Mouse (Mus musculus) embryonic facial prominence, embryonic 14.5 days (tissue): ENCODE measurements around the gene Srebf1. TPM values are rescaled to one million over a fixed set of nuclear protein-coding genes. Genes with fewer than 3 reads are reported as not detected.

ENCODE experiments used
- ATAC-seq: fragments of 200-750 bp; cut with Nextera tagmentation; 2 replicates; pipeline ENCODE4 v1.8.0; 2017; ENCODE audit warnings: low read depth, moderate number of reproducible peaks, moderate TSS enrichment
- DNase-seq: peaks from one replicate; pipeline ENCODE4 v3.0.0-alpha.2; 2015; ENCODE audit warnings: low spot score
- H3K27ac ChIP-seq: fragments of 300-500 bp; sonication (generic); replicated peaks from 2 replicates; pipeline ENCODE4 v1.5.1; 2014; ENCODE audit warnings: low read depth, mild to moderate bottlenecking, low read length, moderate library complexity
- H3K27me3 ChIP-seq: fragments of 300-500 bp; sonication (generic); replicated peaks from 2 replicates; pipeline ENCODE4 v1.6.1; 2014; ENCODE audit warnings: low read length; ENCODE audit not compliant: control insufficient read depth, insufficient read depth
- H3K36me3 ChIP-seq: fragments of 300-500 bp; sonication (generic); 2 replicates; pipeline ENCODE4 v1.6.1; 2014; ENCODE audit warnings: low read length, mixed read lengths; ENCODE audit not compliant: control insufficient read depth, insufficient read depth
- H3K4me1 ChIP-seq: fragments of 300-500 bp; sonication (generic); 2 replicates; pipeline ENCODE4 v1.6.1; 2014; ENCODE audit warnings: antibody characterized with exemption, low read length; ENCODE audit not compliant: control insufficient read depth, insufficient read depth
- H3K4me2 ChIP-seq: fragments of 300-500 bp; sonication (generic); 2 replicates; pipeline ENCODE4 v1.6.1; 2014; ENCODE audit warnings: low read depth, mild to moderate bottlenecking, low read length, moderate library complexity, mixed read lengths
- H3K4me3 ChIP-seq: fragments of 300-500 bp; sonication (generic); 2 replicates; pipeline ENCODE4 v1.5.1; 2014; ENCODE audit warnings: low read depth, mild to moderate bottlenecking, low read length
- H3K9ac ChIP-seq: fragments of 300-500 bp; sonication (generic); 2 replicates; pipeline ENCODE4 v1.6.1; 2014; ENCODE audit warnings: low read depth, mild to moderate bottlenecking, low read length, moderate library complexity, mixed read lengths
- H3K9me3 ChIP-seq: fragments of 300-500 bp; sonication (generic); 2 replicates; pipeline ENCODE4 v1.6.1; 2016; ENCODE audit warnings: low read length; ENCODE audit not compliant: control insufficient read depth
- WGBS: fragments of 180-500 bp; shearing (Covaris S2); extraction: QIAGEN DNeasy Blood & Tissue Kit; methylation state at CpG from one replicate; pipeline ENCODE4 v1.1.7; 2014; 5-methylcytosine and 5-hydroxymethylcytosine counted together
- polyA plus RNA-seq: library from polyadenylated mRNA; unstranded; fragments of >200 nt; fragmentation: Nextera tagmentation; extraction: Ambion mirVana; gene quantifications from 2 replicates; pipeline ENCODE4 v1.2.1, GENCODE M21; 2014

The Srebf1 gene
- polyA plus RNA-seq, 1 experiment from 2014 or later: 58.3 TPM

DNA sequence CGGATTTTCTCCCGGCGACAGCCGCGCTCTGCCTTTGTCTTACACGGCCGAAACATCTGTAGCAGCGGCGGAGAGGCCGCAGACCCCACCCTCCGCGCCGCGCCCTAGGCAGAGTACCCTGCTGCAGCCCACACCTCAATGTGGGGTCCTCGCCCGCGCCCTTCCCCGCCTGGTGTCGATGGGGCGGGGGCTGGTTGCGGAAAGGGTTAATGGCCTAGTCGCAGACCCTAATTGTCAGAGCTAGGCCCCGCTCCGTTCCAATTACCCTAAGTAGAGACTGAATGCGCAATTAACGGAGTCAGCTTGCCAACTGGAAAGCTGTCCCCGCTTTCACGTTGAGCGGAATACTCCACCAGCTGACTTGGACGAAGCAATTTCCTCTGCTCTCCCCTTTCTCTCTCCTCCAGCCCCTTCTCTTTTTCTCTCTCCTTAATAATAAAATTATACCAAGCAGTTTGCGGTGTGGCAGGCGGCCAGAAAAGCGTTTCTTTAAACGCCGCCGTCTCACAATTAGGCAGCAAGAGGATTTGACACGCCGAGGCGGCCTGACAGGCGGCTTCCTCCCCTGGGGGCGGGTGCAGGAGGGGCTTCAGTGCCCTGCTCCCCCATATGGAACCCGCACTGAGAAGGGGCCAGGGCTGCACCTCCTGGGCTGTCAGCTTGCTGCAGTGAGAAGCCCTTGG lies 45.3 kb downstream of the Srebf1 start:
- Histone ChIP-seq H3K4me2 (peak overlapping the region; percentile 100), H3K9me3 (no peaks in the 10 kb centered on the region), H3K4me1 (peaks cover 65% of the 10 kb centered on the region), H3K4me3 (peak overlapping the region; percentile 64), H3K36me3 (peaks cover 6% of the 10 kb centered on the region; the same call in 1 of the 2 replicates), H3K27ac (peak overlapping the region; percentile 93), H3K9ac (peak overlapping the region; percentile 77), H3K27me3 (no peaks in the 10 kb centered on the region)
- peak; percentile 95 for DNase-seq
- WGBS: 1% methylated on average over 22 of the region's 42 CpGs
- peak; percentile 54 for ATAC-seq

DNA sequence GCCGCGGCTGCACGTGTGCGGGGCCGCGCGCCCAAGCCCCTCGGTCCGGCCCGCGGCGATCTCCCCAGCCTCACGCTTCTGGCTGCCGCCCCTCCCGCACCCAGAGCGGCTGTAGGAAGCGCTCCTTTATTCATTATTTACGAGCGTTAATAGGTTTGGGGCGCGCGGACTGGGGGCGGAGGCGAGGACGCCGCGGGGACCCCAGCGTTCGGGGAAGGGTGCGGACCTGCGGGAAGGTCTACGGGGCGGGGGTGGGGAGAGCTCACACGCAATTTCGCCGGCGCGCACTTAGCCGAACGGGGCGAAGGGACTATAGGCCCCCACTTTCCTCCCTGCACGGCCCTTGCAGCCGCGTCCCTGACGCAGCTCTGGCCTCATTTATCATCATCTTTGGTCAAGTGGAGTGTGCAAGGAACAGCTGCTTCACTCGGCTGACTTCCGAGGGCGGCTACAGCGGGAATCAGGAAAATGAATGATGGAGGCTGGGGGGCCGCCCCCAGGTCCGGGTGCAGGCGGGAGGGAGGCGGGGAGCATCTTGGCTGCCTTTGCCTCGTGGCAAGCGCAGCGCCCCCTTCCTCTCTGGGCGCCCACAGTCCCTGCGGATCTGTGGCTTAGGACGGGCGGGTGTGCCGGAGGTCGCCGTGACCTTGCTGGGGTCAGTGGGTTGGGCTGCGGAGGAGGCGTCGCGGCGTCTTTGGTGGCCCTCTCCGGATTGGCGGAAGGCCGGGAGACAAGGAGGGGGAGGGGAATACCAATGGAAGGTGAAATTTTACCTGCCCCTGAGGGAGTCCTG lies 46.0 kb downstream of the Srebf1 start:
- peak overlapping the region; percentile 93 for H3K27ac ChIP-seq
- H3K9me3 ChIP-seq: no peaks in the 10 kb centered on the region
- peak overlapping the region; percentile 64 for H3K4me3 ChIP-seq
- peaks cover 58% of the 10 kb centered on the region for H3K4me1 ChIP-seq
- DNase-seq (peak; percentile 71), ATAC-seq (peak; percentile 45; the same call in 1 of the 2 replicates)
- H3K4me2 ChIP-seq: peak overlapping the region; percentile 100
- 0% methylated on average over 36 of the region's 71 CpGs for WGBS
- peak overlapping the region; percentile 77 for H3K9ac ChIP-seq
- peaks cover 6% of the 10 kb centered on the region; the same call in 1 of the 2 replicates for H3K36me3 ChIP-seq
- no peaks in the 10 kb centered on the region for H3K27me3 ChIP-seq

DNA sequence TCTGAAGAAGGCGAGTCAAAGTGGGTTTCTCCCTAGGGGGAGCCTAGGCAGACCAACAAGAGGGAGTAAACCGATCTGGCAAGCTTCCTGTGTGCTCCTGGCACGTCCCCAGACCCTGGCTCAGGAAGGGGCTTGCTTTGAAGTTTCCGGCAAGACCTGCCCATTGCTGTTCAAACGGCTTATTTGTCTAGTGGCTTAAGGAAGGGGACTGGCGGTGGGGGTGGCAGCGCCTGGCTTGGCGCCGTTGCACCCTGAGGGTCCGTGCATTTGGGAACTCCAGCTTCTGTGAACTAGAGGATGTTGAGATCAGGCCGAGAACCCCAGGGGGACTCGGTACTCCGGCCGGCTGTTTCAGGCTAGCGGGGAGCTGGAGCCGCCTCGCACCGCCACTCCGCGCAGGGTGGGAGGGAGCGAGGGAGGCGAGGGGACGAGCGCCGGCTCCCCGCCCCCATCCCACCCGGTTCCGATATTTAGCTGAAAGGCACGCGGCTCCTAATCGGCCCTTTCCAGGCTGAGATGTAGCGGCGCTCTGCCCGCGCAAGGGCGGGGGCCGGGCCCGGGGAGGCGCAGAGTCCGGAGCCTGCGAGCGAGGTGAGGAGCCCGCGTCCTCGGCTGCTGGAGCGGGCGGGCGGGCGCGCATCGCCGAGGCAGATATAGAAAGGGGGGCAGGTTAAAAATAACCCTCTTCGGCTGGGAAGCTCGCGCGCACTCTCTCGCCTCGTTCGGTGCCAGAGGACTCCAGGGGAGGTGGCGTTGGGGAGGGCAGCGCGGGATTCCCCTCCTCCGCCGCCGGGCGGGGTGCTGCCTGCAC lies 46.8 kb downstream of the Srebf1 start:
- peak; percentile 48 for ATAC-seq
- peak overlapping the region; percentile 100 for H3K4me2 ChIP-seq
- H3K4me3 ChIP-seq: peak overlapping the region; percentile 64
- H3K27me3 ChIP-seq: no peaks in the 10 kb centered on the region
- peak; percentile 79 for DNase-seq
- H3K9ac ChIP-seq: peak overlapping the region; percentile 77
- peak overlapping the region; percentile 93 for H3K27ac ChIP-seq
- under 1% methylated on average over 28 of the region's 66 CpGs for WGBS
- H3K4me1 ChIP-seq: peaks cover 50% of the 10 kb centered on the region
- no peaks in the 10 kb centered on the region for H3K9me3 ChIP-seq
- peaks cover 6% of the 10 kb centered on the region; the same call in 1 of the 2 replicates for H3K36me3 ChIP-seq

DNA sequence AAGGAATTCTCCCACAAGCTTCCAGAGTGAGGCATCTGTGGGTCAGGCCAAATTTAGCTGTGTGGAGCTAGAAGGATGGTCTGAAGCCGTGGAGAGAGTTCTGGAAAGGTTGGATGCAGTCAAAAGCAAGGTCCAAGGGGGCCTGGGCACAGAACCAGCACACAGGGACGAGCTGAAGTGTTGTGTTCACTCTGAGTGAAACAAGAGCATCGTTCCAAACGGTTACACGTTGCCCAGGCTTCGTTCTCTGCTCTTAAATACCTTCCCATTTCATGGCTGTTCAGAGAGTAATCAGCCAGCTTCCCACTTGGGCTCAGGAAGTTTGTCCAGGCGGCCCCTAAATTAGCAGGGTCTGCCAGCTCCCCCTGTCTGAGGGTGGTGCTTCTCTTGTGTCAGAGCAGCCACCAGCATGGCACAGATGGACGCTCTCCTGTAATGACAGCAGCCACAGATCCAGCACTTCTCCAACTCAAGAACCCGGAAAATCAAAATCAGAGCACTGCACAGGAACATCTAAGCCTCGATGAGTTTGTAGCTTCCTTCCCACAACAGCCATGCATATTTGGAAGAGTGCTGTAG lies 48.7 kb downstream of the Srebf1 start:
- no peak overlapping the region for H3K9ac ChIP-seq
- H3K27ac ChIP-seq: no peak overlapping the region
- WGBS: 65% methylated on average over 10 of the region's 10 CpGs
- no peaks in the 10 kb centered on the region for H3K27me3 ChIP-seq
- no peaks in the 10 kb centered on the region for H3K36me3 ChIP-seq
- ATAC-seq (no peak), DNase-seq (no peak)
- H3K4me2 ChIP-seq: no peak overlapping the region
- peaks cover 35% of the 10 kb centered on the region for H3K4me1 ChIP-seq
- no peaks in the 10 kb centered on the region for H3K9me3 ChIP-seq
- no peak overlapping the region for H3K4me3 ChIP-seq

DNA sequence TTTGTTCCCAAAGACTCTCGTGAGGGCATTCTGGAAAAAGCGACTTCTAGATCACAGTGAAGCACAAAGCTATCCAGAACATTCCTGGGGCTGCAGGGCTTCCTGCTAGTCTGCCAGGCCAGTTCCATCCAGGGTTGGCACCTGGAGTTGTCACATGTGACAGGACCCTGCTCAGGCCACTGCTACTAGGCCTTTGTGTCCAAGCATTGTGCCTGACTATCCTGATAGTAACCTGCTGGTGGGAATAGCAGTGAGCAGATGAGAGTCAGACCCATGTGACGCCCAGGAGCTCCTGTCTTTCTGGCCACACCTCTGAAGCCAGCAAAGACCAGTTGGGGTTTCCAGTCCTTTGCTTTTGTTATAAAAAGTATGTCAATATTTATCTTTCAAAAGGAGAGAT lies 50.3 kb downstream of the Srebf1 start:
- WGBS: 82% methylated on average over 3 of the region's 3 CpGs
- no peak overlapping the region for H3K9ac ChIP-seq
- ATAC-seq (no peak), DNase-seq (no peak)
- H3K36me3 ChIP-seq: no peaks in the 10 kb centered on the region
- no peak overlapping the region for H3K4me2 ChIP-seq
- H3K27me3 ChIP-seq: no peaks in the 10 kb centered on the region
- no peak overlapping the region for H3K4me3 ChIP-seq
- H3K27ac ChIP-seq: no peak overlapping the region
- H3K4me1 ChIP-seq: peaks cover 30% of the 10 kb centered on the region
- H3K9me3 ChIP-seq: no peaks in the 10 kb centered on the region

DNA sequence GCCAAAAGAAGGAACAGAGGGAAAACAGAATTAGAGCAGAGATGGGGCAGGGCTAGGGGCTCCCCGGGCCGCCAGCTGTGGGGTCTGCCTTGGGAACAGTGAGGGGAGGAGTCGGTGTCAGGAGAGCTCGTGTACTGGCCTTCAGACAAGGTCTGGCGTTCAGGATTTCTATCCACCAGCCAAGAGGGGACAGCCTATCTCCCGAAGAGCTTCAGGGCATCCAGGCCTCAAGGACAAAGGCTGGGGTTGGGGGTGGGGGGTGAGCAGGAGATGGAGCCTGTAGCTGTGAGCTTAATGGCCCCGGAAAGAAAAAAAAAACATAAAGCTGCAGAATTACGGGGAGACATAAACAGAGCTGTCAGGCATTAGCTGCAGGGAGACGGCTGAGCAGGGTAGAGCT lies 53.6 kb downstream of the Srebf1 start:
- Histone ChIP-seq H3K27me3 (no peaks in the 10 kb centered on the region), H3K4me2 (no peak overlapping the region)
- no peak for ATAC-seq

DNA sequence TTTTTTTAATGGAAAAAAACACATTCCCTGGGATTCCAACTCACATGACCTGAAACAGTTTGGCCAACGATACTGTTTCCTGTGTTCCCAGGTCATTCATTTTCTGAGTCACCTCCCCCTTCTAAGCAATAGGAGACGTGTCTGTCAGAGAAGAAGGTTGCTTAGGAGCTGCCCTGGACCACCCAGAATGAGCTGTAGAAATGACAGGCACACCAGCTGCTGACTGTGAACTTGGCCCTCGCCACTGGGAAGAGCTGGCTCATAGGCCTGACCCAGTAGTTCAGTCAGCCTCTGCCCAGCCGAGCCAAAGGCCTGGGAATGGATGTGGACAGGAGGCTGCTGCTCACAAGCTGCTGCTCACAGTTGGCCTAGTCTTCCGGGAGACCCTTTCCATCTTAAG lies 57.3 kb downstream of the Srebf1 start:
- no peaks in the 10 kb centered on the region for H3K27me3 ChIP-seq
- DNase-seq (no peak), ATAC-seq (no peak; the same call in 1 of the 2 replicates)
- no peak overlapping the region; the same call in 1 of the 2 replicates for H3K27ac ChIP-seq
- H3K9ac ChIP-seq: no peak overlapping the region
- no peak overlapping the region for H3K4me2 ChIP-seq
- peaks cover 36% of the 10 kb centered on the region for H3K4me1 ChIP-seq
- no peaks in the 10 kb centered on the region for H3K9me3 ChIP-seq
- H3K36me3 ChIP-seq: peaks cover 2% of the 10 kb centered on the region; the same call in 1 of the 2 replicates
- 43% methylated on average over 4 of the region's 5 CpGs for WGBS
- no peak overlapping the region for H3K4me3 ChIP-seq

More for the DNA sequence above, 53.6 kb downstream of the Srebf1 start:
- 20% methylated on average over 9 of the region's 9 CpGs for WGBS
- peak overlapping the region; percentile 20; the same call in 1 of the 2 replicates for H3K9ac ChIP-seq
- no peak overlapping the region for H3K4me3 ChIP-seq
- no peak for DNase-seq
- no peak overlapping the region for H3K27ac ChIP-seq
- peaks cover 23% of the 10 kb centered on the region for H3K4me1 ChIP-seq
- H3K9me3 ChIP-seq: no peaks in the 10 kb centered on the region
- H3K36me3 ChIP-seq: no peaks in the 10 kb centered on the region

DNA sequence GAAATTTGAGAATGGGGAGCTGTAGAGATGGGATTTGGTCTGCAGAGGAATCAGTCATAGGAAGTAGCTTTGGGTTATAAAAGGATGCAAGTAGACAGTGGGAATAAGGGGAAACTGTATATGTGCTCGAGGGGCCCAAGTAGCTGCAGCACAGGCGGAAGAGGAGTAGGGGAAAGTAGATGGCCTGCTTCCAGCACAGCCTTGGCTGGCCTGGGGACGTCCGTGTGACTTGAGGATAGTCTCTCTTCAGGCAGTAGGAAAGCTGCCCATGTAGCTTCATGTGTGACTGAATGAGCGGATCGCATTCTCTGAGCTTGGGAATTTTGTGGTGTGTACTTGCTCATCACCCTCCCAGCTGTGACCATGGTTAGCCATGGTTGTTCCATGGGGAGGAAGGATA lies 57.9 kb downstream of the Srebf1 start:
- no peak for ATAC-seq
- no peak overlapping the region; the same call in 1 of the 2 replicates for H3K27ac ChIP-seq
- WGBS: 67% methylated on average over 6 of the region's 6 CpGs

More for the DNA sequence above, 57.9 kb downstream of the Srebf1 start:
- Histone ChIP-seq H3K9me3 (no peaks in the 10 kb centered on the region), H3K36me3 (peaks cover 6% of the 10 kb centered on the region; the same call in 1 of the 2 replicates), H3K4me3 (no peak overlapping the region), H3K4me1 (peaks cover 38% of the 10 kb centered on the region), H3K4me2 (no peak overlapping the region), H3K9ac (no peak overlapping the region), H3K27me3 (no peaks in the 10 kb centered on the region)
- no peak for DNase-seq
